Comparison of ENCODE assay signal across 27 mouse cellular contexts in the genomic region with DNA sequence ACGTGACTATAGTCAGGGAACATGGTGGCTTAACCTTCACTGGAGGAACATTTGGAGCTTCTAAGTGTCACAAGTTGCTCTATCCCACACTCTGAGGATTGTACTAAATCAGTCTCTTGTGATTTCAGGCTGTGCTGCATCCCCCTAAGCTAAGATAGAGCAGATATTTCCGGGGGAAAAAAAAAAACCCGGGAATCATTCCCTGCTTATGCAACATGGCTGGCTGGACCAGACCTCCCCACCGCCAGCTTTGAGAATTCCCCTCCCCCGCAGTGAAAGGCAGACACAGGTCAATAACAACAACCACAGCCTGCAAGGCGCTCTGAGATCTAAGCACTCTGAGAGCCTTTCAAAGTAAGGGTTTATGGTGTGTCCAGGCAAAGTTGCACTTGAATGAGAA.
A peak's percentile ranks its signal among the peaks of the same experiment; 100 is the strongest.
DNase-seq lines count a peak whose midpoint lies in the region; ATAC-seq and TF ChIP-seq lines count a peak whose summit lies in the region.
"Had no signal": no experiment of that assay in that cellular context is flagged by ENCODE, and none has a peak within 500 bp of the region (broad histone marks: within the 10 kb centered on the region; RNA-seq: fewer than 3 reads in every experiment).

No protein-coding gene starts in this region.

- no peaks in the 10 kb centered on the region for H3K9me3 ChIP-seq in heart, embryonic 10.5 days
- no peaks in the 10 kb centered on the region for H3K9me3 ChIP-seq in liver, embryonic 12.5 days (replicated peaks)
- H3K9me3 ChIP-seq: embryonic facial prominence, embryonic 12.5 days; heart, embryonic 13.5 days; hindbrain, embryonic 15.5 days; intestine, embryonic 15.5 days; limb, embryonic 13.5 days; liver, embryonic 15.5 days; midbrain, embryonic 10.5 days; neural tube, embryonic 15.5 days had no signal

- H3K79me2 ChIP-seq in liver, adult 2 months (ENCODE audit: control insufficient read depth, insufficient read depth, low read length) = no peaks in the 10 kb centered on the region

- no peaks in the 10 kb centered on the region for H3K27me3 ChIP-seq in heart, embryonic 10.5 days (ENCODE audit: insufficient read depth, poor library complexity, severe bottlenecking)
- no peaks in the 10 kb centered on the region for H3K27me3 ChIP-seq in liver, adult 2 months (ENCODE audit: control insufficient read depth, insufficient read depth, low read length)
- H3K27me3 ChIP-seq in liver, embryonic 12.5 days (replicated peaks) = no peaks in the 10 kb centered on the region
- H3K27me3 ChIP-seq: CH12.LX; heart, embryonic 13.5 days; hindbrain, embryonic 15.5 days; intestine, embryonic 15.5 days; limb, embryonic 13.5 days; liver, embryonic 15.5 days; neural tube, embryonic 15.5 days had no signal

- H3K4me2 ChIP-seq in liver, embryonic 12.5 days = no peak overlapping the region
- H3K4me2 ChIP-seq: embryonic facial prominence, embryonic 12.5 days; heart, embryonic 13.5 days; hindbrain, embryonic 15.5 days; intestine, embryonic 15.5 days; limb, embryonic 13.5 days; liver, embryonic 15.5 days; neural tube, embryonic 15.5 days had no signal

- H3K9ac ChIP-seq in liver, adult 2 months (ENCODE audit: low read depth, low read length) = no peak overlapping the region
- no peak overlapping the region for H3K9ac ChIP-seq in liver, embryonic 12.5 days
- H3K9ac ChIP-seq: embryonic facial prominence, embryonic 12.5 days; forebrain, postnatal 0 days; heart, embryonic 13.5 days; hindbrain, embryonic 15.5 days; intestine, embryonic 15.5 days; limb, embryonic 13.5 days; liver, embryonic 15.5 days; neural tube, embryonic 15.5 days had no signal

- peak; percentile 97 for DNase-seq in heart, adult 11 months
- no peak for DNase-seq in heart, embryonic 10.5 days (ENCODE audit: low spot score)
- DNase-seq in liver, adult 2 months (ENCODE audit: extremely low read depth, low read depth, low spot score) = peak; percentile 72
- peak; percentile 9 for DNase-seq in testis, postnatal 14 days (ENCODE audit: low spot score)
- DNase-seq in testis, postnatal 10 days (ENCODE audit: low spot score) = no peak
- DNase-seq in skeletal muscle tissue, adult 2 months (ENCODE audit: low read depth, low spot score) = peak; percentile 31
- DNase-seq in spleen, postnatal 36 days (ENCODE audit: low spot score in 2 of 2) = no peak
- DNase-seq: adrenal gland, adult 8-10 months; B cell, adult 2 months; cerebellum, adult 2 months; cerebellum, postnatal 25 days; forebrain, postnatal 0 days; kidney, postnatal 4 days; right cerebral cortex, adult 18-20 months; right cerebral cortex, postnatal 4 days had no signal

- no peak overlapping the region for H3K4me3 ChIP-seq in heart, embryonic 10.5 days
- no peak overlapping the region for H3K4me3 ChIP-seq in liver, adult 2 months (ENCODE audit: insufficient read depth, low read depth, low read length)
- no peak overlapping the region for H3K4me3 ChIP-seq in liver, embryonic 12.5 days
- H3K4me3 ChIP-seq: embryonic facial prominence, embryonic 12.5 days; heart, embryonic 13.5 days; hindbrain, embryonic 15.5 days; intestine, embryonic 15.5 days; limb, embryonic 13.5 days; liver, embryonic 15.5 days; midbrain, embryonic 10.5 days; neural tube, embryonic 15.5 days had no signal

- no peaks in the 10 kb centered on the region for H3K36me3 ChIP-seq in heart, embryonic 10.5 days
- no peaks in the 10 kb centered on the region for H3K36me3 ChIP-seq in liver, adult 2 months (ENCODE audit: control insufficient read depth, insufficient read depth, low read length)
- no peaks in the 10 kb centered on the region for H3K36me3 ChIP-seq in liver, embryonic 12.5 days
- H3K36me3 ChIP-seq: embryonic facial prominence, embryonic 12.5 days; G1E; heart, embryonic 13.5 days; hindbrain, embryonic 15.5 days; intestine, embryonic 15.5 days; limb, embryonic 13.5 days; liver, embryonic 15.5 days; midbrain, embryonic 10.5 days; neural tube, embryonic 15.5 days had no signal

- no peak for ATAC-seq in liver, embryonic 12.5 days
- ATAC-seq: forebrain, postnatal 0 days; intestine, embryonic 15.5 days; Patski had no signal

- peaks cover 9% of the 10 kb centered on the region for H3K4me1 ChIP-seq in heart, embryonic 10.5 days
- H3K4me1 ChIP-seq in liver, adult 2 months (ENCODE audit: control insufficient read depth, insufficient read depth, low read length) = peaks cover 18% of the 10 kb centered on the region
- no peaks in the 10 kb centered on the region for H3K4me1 ChIP-seq in liver, embryonic 12.5 days
- H3K4me1 ChIP-seq: heart, embryonic 13.5 days; hindbrain, embryonic 15.5 days; intestine, embryonic 15.5 days; liver, embryonic 15.5 days; midbrain, embryonic 10.5 days had no signal

- no peak for TF ChIP-seq CTCF in liver, adult 2 months (IDR thresholded peaks at IDR 0.05; ENCODE audit: low read depth, low read length)

- 71% methylated on average over 6 of the region's 6 CpGs for WGBS in heart, embryonic 10.5 days
- WGBS in liver, adult 2 months = 32% methylated on average over 6 of the region's 6 CpGs
- 70% methylated on average over 6 of the region's 6 CpGs for WGBS in liver, embryonic 12.5 days (ENCODE audit: insufficient replicate concordance)

- H3K27ac ChIP-seq in heart, embryonic 10.5 days = no peak overlapping the region
- H3K27ac ChIP-seq in liver, adult 2 months (replicated peaks; ENCODE audit: insufficient read depth, low read depth, low read length) = peak overlapping the region; percentile 66
- no peak overlapping the region for H3K27ac ChIP-seq in liver, embryonic 12.5 days
- H3K27ac ChIP-seq: embryonic facial prominence, embryonic 12.5 days; heart, embryonic 13.5 days; hindbrain, embryonic 15.5 days; intestine, embryonic 15.5 days; limb, embryonic 13.5 days; liver, embryonic 15.5 days; midbrain, embryonic 10.5 days; neural tube, embryonic 15.5 days had no signal

- TF ChIP-seq POLR2A in liver, adult 2 months (IDR thresholded peaks at IDR 0.05; ENCODE audit: extremely low read depth, insufficient read depth, low read length) = no peak

Comparison
In these comparisons a context has a peak if more than half of its experiments do, and no peak if none do; other contexts are left out.
1. DNase-seq: peak in heart, adult 11 months (single experiment), liver, adult 2 months (single experiment), testis, postnatal 14 days (single experiment) and skeletal muscle tissue, adult 2 months (single experiment); none in heart, embryonic 10.5 days (single experiment), testis, postnatal 10 days (single experiment) and spleen, postnatal 36 days (0 of 2).